Mouse (Mus musculus) liver, embryonic 14.5 days (tissue): ENCODE measurements around the gene Neu3. TPM values are rescaled to one million over a fixed set of nuclear protein-coding genes. Genes with fewer than 3 reads are reported as not detected.
"Not testable (repeated sequence)": the region's sequence is repeated elsewhere in the genome, so short reads cannot be mapped to it uniquely, and the experiment has no call there.

Source experiments
- ATAC-seq: fragments of 200-750 bp; cut with Nextera tagmentation; 2 replicates; pipeline ENCODE4 v1.8.0; 2017; ENCODE audit warnings: moderate number of reproducible peaks, mild to moderate bottlenecking, moderate library complexity; ENCODE audit not compliant: insufficient read depth
- DNase-seq, 3 experiments: peaks; one replicate each; pipeline ENCODE4 v3.0.0-alpha.2; 2012 to 2013; ENCODE audit warnings: low read depth in 3 of 3, low spot score in 3 of 3
- H3K27ac ChIP-seq: fragments of 300-500 bp; sonication (generic); 2 replicates; pipeline ENCODE4 v1.5.1; 2014; ENCODE audit warnings: moderate library complexity, mild to moderate bottlenecking, control low read depth, inconsistent platforms
- H3K27me3 ChIP-seq: fragments of 300-500 bp; sonication (generic); 2 replicates; pipeline ENCODE4 v1.6.1; 2014; ENCODE audit warnings: mild to moderate bottlenecking, low read length, moderate library complexity; ENCODE audit not compliant: control insufficient read depth, insufficient read depth
- H3K36me3 ChIP-seq: fragments of 300-500 bp; sonication (generic); replicated peaks from 2 replicates; pipeline ENCODE4 v1.6.1; 2014; ENCODE audit warnings: low read depth; ENCODE audit not compliant: control insufficient read depth, insufficient read depth
- H3K4me1 ChIP-seq, 2 experiments: fragments of 200-500 bp in 1 of 2; fragments of 300-500 bp in 1 of 2; sonication (generic) in 1 of 2; replicated peaks; 2 replicates each; pipeline ENCODE4 v1.6.1; 2012 to 2014; ENCODE audit warnings: antibody characterized with exemption in 1 of 2, inconsistent platforms in 1 of 2, low read length in 1 of 2; ENCODE audit not compliant: control insufficient read depth in 2 of 2, insufficient read depth in 2 of 2
- H3K4me2 ChIP-seq: fragments of 300-500 bp; sonication (generic); 2 replicates; pipeline ENCODE4 v1.6.1; 2014; ENCODE audit warnings: low read depth, mild to moderate bottlenecking, control low read depth, moderate library complexity
- H3K4me3 ChIP-seq, 2 experiments: fragments of 200-500 bp in 1 of 2; fragments of 300-500 bp in 1 of 2; sonication (generic) in 1 of 2; 2 replicates each; pipeline ENCODE4 v1.5.1; 2012 to 2014; ENCODE audit warnings: low read depth in 2 of 2, low read length in 2 of 2, mild to moderate bottlenecking in 2 of 2, control low read depth in 1 of 2, inconsistent platforms in 1 of 2, moderate library complexity in 1 of 2; ENCODE audit not compliant: insufficient read depth in 1 of 2
- H3K9ac ChIP-seq: fragments of 300-500 bp; sonication (generic); replicated peaks from 2 replicates; pipeline ENCODE4 v1.6.1; 2014; ENCODE audit warnings: mild to moderate bottlenecking, control low read depth, moderate library complexity
- H3K9me3 ChIP-seq: fragments of 300-500 bp; sonication (generic); 2 replicates; pipeline ENCODE4 v1.6.1; 2016; ENCODE audit warnings: low read length, mixed read lengths; ENCODE audit not compliant: control insufficient read depth
- CTCF ChIP-seq: IDR thresholded peaks from 2 replicates; pipeline ENCODE4 v1.5.1; 2016; ENCODE audit warnings: antibody characterized with exemption, low read depth, control low read depth
- EP300 ChIP-seq: IDR thresholded peaks from 2 replicates; pipeline ENCODE4 v1.6.1; 2016; ENCODE audit warnings: antibody characterized with exemption, low read depth
- WGBS: fragments of 180-500 bp; shearing (Covaris S2); extraction: QIAGEN DNeasy Blood & Tissue Kit; methylation state at CpG from one replicate; pipeline ENCODE4 v1.1.7; 2014; ENCODE audit not compliant: insufficient replicate concordance; 5-methylcytosine and 5-hydroxymethylcytosine counted together
- polyA plus RNA-seq, 2 experiments: library from polyadenylated mRNA; depleted of rRNA in 1 of 2; stranded (reverse) in 1 of 2; unstranded in 1 of 2; fragments of >200 nt; fragmentation: Nextera tagmentation in 1 of 2; extraction: Ambion mirVana in 1 of 2; gene quantifications; 2 replicates each; pipeline versions ENCODE4 v1.2.1 to v1.2.3; 2012 to 2014

Neu3 gene
- polyA plus RNA-seq, 2 experiments, result 2.9 to 4.1 TPM

DNA sequence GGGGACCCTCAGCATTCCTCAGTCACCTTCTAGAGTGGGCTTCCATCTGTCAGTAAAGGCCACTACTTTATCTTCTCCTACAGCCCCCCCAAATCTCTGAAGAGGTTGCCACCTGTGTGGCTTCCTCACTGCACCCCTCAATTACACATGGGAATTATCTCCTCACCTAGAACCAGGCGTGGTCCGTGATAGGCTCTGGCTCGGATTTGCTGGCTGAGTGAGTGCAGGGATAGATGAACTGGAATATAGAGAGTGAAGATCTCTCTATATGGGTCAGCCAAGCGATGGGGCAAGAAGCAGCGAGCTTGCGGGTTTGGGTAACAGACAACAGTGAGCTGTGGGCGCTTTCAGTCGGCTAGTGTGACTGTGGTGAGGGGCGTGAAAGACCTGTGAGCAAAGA lies 2.7 kb downstream of the Neu3 start:
- H3K36me3 ChIP-seq, result peaks cover 12% of the 10 kb centered on the region
- H3K4me3 ChIP-seq, result peak overlapping the region; percentile 61 to 92
- peak overlapping the region; percentile 95 for H3K27ac ChIP-seq
- ATAC-seq, result no peak
- H3K9me3 ChIP-seq, result no peaks in the 10 kb centered on the region
- peaks cover 51 to 58% of the 10 kb centered on the region in 2 experiments for H3K4me1 ChIP-seq
- TF ChIP-seq CTCF, result no peak
- no peak; the same call in 1 of the 2 replicates for TF ChIP-seq EP300
- H3K27me3 ChIP-seq, result no peaks in the 10 kb centered on the region
- no peak for DNase-seq
- peak overlapping the region; percentile 73 for H3K9ac ChIP-seq
- H3K4me2 ChIP-seq, result peak overlapping the region; percentile 91
- 50% methylated on average over 9 of the region's 9 CpGs for WGBS

DNA sequence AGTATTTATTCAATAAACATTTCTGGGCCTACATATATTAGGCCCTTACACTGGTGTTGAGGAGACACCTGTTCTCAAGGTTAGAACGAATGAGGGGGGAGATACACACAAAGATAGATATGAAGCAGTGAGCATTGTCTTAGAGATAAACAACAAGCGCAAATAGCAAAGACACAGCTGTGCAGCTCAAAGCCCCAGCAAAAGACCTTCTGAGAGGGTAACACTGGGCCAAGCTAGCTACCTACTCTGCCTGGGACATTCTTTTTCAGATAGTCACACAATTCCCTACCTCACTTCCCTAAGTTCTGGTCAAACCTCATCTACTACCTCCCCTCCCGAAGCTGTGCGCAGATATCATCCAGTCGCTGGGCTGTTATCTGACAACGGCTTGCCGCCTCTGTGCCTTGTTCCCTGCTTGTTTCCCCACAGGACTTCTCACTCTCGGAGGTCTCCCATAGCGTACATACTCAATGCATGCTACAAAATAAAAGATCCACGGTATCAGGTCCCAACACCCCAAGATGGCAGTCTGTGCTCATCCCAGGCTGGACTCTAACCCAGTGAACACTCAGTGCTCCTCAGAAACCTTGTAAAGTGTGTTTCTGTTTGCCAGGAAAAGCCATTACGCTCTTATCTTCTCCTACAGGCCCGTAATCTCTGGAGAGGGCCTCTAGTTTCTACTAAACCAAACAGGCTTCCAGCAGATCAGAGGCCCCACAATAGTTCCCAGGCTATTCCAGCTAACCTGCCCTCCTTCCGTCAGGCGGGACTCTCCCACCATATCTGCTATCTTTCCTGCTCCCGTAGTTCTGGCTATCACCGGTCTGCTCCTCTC lies 3.4 kb downstream of the Neu3 start:
- peaks cover 12% of the 10 kb centered on the region for H3K36me3 ChIP-seq
- peak; percentile 74 for ATAC-seq
- peak; percentile 65 to 84 (median 71) for DNase-seq
- H3K9ac ChIP-seq, result peak overlapping the region; percentile 73
- no peaks in the 10 kb centered on the region for H3K9me3 ChIP-seq
- WGBS, result 7% methylated on average over 16 of the region's 16 CpGs
- H3K27ac ChIP-seq, result peak overlapping the region; percentile 95
- peak overlapping the region; percentile 91 for H3K4me2 ChIP-seq
- H3K27me3 ChIP-seq, result no peaks in the 10 kb centered on the region
- H3K4me1 ChIP-seq, result peaks cover 51 to 58% of the 10 kb centered on the region in 2 experiments
- H3K4me3 ChIP-seq, result peak overlapping the region; percentile 61 to 92
- TF ChIP-seq CTCF (no peak), EP300 (peak; percentile 77)

DNA sequence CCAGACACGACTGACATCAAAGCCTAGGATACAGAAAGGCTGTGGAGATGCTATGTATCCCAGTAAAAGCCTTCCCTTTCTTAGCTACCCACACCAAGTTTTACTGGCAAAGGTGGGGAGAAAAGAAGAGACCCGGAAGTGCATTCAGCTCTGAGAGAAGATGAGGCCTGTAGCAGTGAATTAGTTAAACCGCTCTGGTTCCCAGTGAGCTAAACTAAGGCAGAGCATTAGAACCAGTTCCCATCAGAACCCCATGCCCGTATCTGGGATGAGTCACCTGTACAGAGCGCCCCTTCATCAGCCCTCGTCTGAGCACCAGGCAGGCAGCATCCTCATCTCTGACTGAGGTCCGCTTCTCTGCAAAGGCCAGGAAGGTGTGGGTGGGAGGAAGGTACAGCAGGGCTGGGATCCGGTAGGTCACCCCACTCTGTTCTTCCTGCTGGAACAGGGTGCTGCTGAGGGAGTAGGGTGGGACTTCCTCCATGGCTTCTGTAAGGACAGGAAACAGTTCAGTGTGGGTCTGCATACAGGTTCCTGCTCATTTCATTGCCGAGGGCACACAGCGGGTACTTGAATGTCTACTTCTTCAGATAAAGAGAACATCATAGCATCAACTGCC lies 5.1 kb downstream of the Neu3 start:
- Histone ChIP-seq H3K27ac (peak overlapping the region; percentile 78), H3K36me3 (peaks cover 12% of the 10 kb centered on the region), H3K4me1 (peaks cover 50 to 53% of the 10 kb centered on the region in 2 experiments), H3K4me3 (peak overlapping the region in 1 of 2 experiments; percentile 34; a peak in 2 of 4 replicates), H3K9ac (peak overlapping the region; percentile 46), H3K27me3 (no peaks in the 10 kb centered on the region), H3K4me2 (peak overlapping the region; percentile 91), H3K9me3 (no peaks in the 10 kb centered on the region)
- DNase-seq, result no peak
- no peak for ATAC-seq
- WGBS, result 74% methylated on average over 10 of the region's 10 CpGs
- TF ChIP-seq EP300 (no peak), CTCF (no peak)

DNA sequence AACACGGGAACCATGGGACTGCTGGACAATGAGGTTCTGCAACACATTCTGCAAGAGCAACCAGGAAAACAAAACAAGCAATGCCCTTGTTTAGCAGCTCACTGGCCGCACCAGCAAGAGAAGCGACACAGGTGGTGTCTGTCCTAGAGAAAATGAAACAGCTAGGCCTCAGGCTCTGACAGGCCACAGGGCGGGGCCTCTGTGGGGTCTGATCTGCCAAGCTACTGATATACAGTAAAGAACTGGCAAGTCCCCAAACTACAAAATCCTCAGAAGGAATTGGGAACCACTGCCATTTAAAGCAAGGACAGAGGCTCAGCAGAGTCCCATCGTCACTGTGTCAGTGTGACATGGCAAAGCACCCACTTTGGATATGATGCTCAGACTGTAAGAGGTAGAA lies 5.8 kb downstream of the Neu3 start:
- Histone ChIP-seq H3K9ac (peak overlapping the region; percentile 56), H3K36me3 (peaks cover 12% of the 10 kb centered on the region), H3K9me3 (no peaks in the 10 kb centered on the region), H3K4me1 (peaks cover 53% of the 10 kb centered on the region in 2 experiments), H3K4me2 (peak overlapping the region; percentile 91), H3K4me3 (peak overlapping the region; percentile 34 to 36; a peak in 3 of 4 replicates), H3K27ac (peak overlapping the region; percentile 78), H3K27me3 (no peaks in the 10 kb centered on the region)
- DNase-seq (peak; percentile 49 to 58 (median 55)), ATAC-seq (peak; percentile 72)
- whole genome bisulfite sequencing, result 40% methylated on average over 5 of the region's 5 CpGs
- no peak for TF ChIP-seq EP300
- no peak for TF ChIP-seq CTCF

DNA sequence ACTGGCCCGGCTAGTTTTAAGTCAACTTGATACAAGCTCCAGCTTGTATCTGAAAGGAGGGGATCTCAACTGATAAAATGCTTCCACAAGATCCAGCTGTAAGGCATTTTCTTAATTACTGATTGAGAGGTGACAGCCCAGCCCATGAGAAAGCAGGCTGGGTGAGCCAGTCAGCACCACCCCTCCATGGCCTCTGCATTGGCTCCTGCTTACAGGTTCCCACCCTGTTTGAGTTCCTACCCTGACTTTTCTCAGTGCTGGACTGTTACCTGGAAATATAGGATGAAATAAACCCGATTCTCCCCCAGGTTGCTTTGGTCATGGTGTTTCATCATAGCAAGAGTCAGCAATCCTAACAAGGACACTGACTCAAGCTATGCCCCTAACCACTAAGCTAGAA lies 6.3 kb downstream of the Neu3 start:
- Histone ChIP-seq H3K4me1 (peaks cover 50 to 55% of the 10 kb centered on the region in 2 experiments), H3K36me3 (peaks cover 15% of the 10 kb centered on the region), H3K27me3 (no peaks in the 10 kb centered on the region), H3K4me2 (peak overlapping the region; percentile 91), H3K9ac (peak overlapping the region; percentile 56), H3K9me3 (no peaks in the 10 kb centered on the region), H3K27ac (peak overlapping the region; percentile 78), H3K4me3 (peak overlapping the region in 1 of 2 experiments; percentile 34; a peak in 2 of 4 replicates)
- 36% methylated on average over 2 of the region's 2 CpGs for WGBS
- DNase-seq (no peak), ATAC-seq (peak; percentile 59)
- TF ChIP-seq EP300 (no peak), CTCF (no peak)

DNA sequence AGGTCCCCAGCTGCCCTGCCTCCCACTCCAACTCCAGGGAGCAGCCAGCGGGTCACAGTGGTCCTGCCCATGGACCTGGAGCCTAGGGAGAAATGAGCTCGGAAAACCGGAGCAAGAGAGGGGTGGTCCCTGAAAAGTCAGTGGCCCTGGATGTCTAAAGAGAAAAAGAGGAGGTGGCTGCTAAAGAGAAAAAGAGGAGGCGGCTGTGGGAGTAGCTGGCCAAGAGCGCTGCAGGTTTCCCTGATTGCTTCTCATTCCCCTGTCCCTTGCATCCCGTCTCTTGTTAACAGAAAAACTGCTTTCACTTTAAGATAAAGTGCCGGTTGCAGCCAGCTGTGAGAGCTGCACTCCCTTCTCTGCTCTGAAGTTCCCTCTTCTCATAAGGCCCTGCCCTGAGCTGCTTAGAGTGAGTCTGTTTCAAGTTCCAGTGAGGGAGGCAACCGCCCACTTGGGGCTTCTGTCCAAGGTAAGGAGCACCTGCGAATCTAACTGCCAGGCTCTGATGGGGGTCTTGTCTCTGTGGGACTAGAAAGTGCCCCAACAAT lies 10.0 kb downstream of the Neu3 start:
- not testable (repeated sequence) for H3K4me3 ChIP-seq, H3K27ac ChIP-seq, H3K27me3 ChIP-seq, H3K9me3 ChIP-seq, DNase-seq, ATAC-seq
- WGBS, result 29% methylated on average over 9 of the region's 9 CpGs
- H3K4me1 ChIP-seq, result peaks cover 16 to 26% of the 10 kb centered on the region in 2 experiments
- peaks cover 22% of the 10 kb centered on the region for H3K36me3 ChIP-seq
- peak overlapping the region; percentile 34 for H3K4me2 ChIP-seq
- peak overlapping the region; percentile 27; the same call in 1 of the 2 replicates for H3K9ac ChIP-seq
